Mouse (Mus musculus) activated CD4-positive, CD25-positive, alpha-beta regulatory T cell (primary cell): ENCODE results near the gene Srbd1. TPM values are rescaled to one million over a fixed set of nuclear protein-coding genes. Genes with fewer than 3 reads are reported as not detected.

Experiments
- polyA plus RNA-seq, 2 experiments: library from polyadenylated mRNA; unstranded; fragments of 100-300 nt; shearing (Covaris generic); gene quantifications; one replicate each; pipeline ENCODE4 v1.2.1; 2017

The Srbd1 gene
- 10 to 100 TPM; 10.9 to 12.0 TPM for polyA plus RNA-seq

DNA sequence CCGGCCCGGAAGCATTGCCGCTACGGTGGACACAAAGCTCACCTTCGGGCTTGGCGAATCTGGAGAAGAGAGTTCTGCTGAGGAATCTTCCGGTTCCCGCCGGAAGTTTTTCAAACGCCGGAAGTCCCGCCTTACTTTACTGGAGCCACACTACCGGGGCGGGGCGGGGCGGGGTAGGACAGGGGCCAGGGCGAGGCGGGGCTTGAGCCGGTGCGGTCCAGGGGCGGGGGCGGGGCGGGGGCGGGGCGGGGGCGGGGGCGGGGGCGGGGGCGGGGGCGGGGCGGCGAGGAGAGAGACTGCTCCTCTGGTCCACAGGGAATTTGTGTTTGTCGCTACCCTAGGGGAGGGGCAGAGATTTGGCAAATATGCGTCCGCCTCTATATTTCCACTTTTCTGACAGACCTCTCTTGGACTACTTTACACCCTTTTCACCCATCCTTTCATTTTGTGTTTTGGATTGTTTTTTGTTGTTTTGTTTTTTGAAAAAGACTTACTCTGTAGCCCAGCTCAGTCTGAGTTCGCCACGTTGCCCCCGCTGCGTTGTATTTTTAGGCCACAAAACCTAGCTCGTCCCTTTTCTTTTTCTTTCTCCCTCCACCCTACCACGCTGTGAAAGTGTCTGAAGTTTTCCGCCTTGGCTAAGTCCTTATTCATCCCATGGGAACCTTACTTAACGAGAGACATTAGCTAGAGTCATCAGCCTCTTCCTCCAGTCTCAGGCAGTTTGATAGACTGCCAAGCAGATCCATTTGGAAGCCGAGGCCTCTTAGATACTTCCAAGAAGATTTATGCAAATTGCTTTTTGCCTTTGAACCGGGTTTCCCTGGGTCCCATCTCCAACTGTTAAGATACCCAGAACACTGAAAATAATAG is at the start of gene Srbd1:
Gene Srbd1, minus strand, starts transcription at position 97 of the 873 bp plus-strand sequence.

DNA sequence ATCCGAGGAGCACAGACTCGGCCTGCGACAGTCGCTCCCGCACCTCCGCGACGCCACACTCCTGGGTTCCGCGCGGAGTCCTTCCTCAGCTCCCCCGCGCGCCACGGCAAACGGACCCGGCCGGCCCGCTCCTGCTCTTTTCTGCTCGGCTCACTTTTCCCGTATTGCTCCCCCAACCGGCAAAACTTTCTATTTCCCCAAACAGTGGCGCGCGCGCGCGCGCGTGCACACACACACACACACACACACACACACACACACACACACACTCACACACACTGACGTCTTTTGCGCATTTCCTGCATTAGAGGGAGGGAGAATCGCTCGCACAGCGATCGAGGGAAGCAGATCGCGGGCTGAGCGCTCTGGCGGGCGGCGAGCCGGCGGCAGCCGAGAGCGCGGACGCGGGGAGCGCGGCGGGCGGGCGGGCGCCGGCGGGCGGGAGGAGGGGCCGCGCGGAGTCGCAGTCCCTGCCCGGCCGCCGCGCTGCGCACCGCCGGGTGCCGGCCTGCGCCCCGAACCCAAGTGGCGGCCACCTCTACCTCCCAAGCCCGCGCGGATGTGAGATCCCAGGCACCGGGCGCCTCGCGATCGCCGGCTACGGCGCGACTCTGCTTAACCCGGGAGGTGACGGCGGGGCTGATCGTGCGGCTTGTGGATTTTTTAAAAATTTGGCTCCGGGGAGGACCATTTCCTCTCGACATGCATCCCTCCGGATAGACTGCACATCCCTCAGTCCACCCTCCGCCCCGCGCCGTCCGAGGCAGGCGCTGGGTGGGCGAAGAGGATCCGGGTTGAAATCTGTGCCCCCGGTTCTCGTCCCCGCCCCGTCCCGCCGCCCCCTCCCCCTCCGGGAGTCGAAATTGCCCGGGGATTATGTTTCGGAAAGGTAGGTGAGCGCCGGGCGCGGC is 22.6 kb upstream of the Srbd1 start, which contains the start of gene Prkce:
Gene Prkce, plus strand, starts transcription at position 466 of the 911 bp plus-strand sequence.

Other genes starting within 250 kb of the Srbd1 start
- gene Prkce, start 22.6 kb upstream of the Srbd1 start, polyA plus RNA-seq: 1 to 10 TPM; 6.4 to 6.5 TPM